In the genomic region with DNA sequence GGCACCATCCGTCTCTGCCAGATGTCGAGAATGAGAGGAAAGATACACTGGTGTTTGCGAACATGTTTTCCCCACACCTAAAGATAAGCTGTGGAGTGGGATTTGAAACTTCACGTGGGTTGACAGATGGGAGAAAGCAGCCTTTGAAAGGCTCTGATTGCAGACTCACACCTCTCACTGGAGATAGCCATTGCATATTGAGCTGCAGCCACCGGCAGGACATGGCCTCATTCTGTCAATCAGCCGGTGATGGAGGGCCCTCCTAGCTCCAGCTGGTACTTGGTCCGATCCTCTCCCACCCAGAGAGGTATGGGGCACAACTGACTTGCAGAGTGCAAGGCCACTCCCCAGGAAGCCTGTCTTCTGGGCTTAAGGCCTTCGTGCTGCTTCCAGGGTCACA, we compare ENCODE assay signal across 22 mouse cellular contexts.
A peak's percentile ranks its signal among the peaks of the same experiment; 100 is the strongest.
DNase-seq lines count a peak whose midpoint lies in the region; ATAC-seq lines count a peak whose summit lies in the region.
"Had no signal": no experiment of that assay in that cellular context is flagged by ENCODE, and none has a peak within 500 bp of the region (broad histone marks: within the 10 kb centered on the region; RNA-seq: fewer than 3 reads in every experiment).

No protein-coding gene starts in this region.

- 62% methylated on average over 8 of the region's 8 CpGs for WGBS in hindbrain, embryonic 12.5 days
- WGBS in hindbrain, embryonic 11.5 days = 61% methylated on average over 8 of the region's 8 CpGs
- WGBS in forebrain, embryonic 14.5 days = 63% methylated on average over 8 of the region's 8 CpGs
- 57% methylated on average over 8 of the region's 8 CpGs for WGBS in hindbrain, embryonic 16.5 days

- H3K9me3 ChIP-seq in hindbrain, embryonic 12.5 days (replicated peaks) = no peaks in the 10 kb centered on the region
- no peaks in the 10 kb centered on the region for H3K9me3 ChIP-seq in hindbrain, embryonic 11.5 days (ENCODE audit: control insufficient read depth, low read length)
- H3K9me3 ChIP-seq in forebrain, embryonic 14.5 days (replicated peaks; ENCODE audit: control insufficient read depth, low read length) = no peaks in the 10 kb centered on the region
- H3K9me3 ChIP-seq in hindbrain, embryonic 16.5 days (ENCODE audit: control insufficient read depth, low read length) = no peaks in the 10 kb centered on the region
- H3K9me3 ChIP-seq: heart, embryonic 13.5 days; limb, embryonic 10.5 days had no signal

- H3K4me2 ChIP-seq in hindbrain, embryonic 12.5 days (replicated peaks) = no peak overlapping the region
- H3K4me2 ChIP-seq in hindbrain, embryonic 11.5 days (replicated peaks; ENCODE audit: low read depth, low read length) = no peak overlapping the region
- H3K4me2 ChIP-seq in forebrain, embryonic 14.5 days (ENCODE audit: low read length) = no peak overlapping the region
- H3K4me2 ChIP-seq in hindbrain, embryonic 16.5 days (ENCODE audit: low read length) = no peak overlapping the region
- H3K4me2 ChIP-seq: heart, embryonic 13.5 days had no signal

- no peak overlapping the region for H3K4me3 ChIP-seq in hindbrain, embryonic 12.5 days
- H3K4me3 ChIP-seq in hindbrain, embryonic 11.5 days (ENCODE audit: low read depth, low read length) = no peak overlapping the region
- H3K4me3 ChIP-seq in forebrain, embryonic 14.5 days (ENCODE audit: low read depth, low read length) = no peak overlapping the region
- no peak overlapping the region for H3K4me3 ChIP-seq in hindbrain, embryonic 16.5 days (ENCODE audit: low read length)
- H3K4me3 ChIP-seq: gastrocnemius, adult 2 months; heart, embryonic 13.5 days; limb, embryonic 10.5 days had no signal

- peak overlapping the region; percentile 25; the same call in 1 of the 2 replicates for H3K27ac ChIP-seq in hindbrain, embryonic 12.5 days
- no peak overlapping the region for H3K27ac ChIP-seq in hindbrain, embryonic 11.5 days (ENCODE audit: low read depth, low read length)
- H3K27ac ChIP-seq in forebrain, embryonic 14.5 days (ENCODE audit: low read depth, low read length) = peak overlapping the region; percentile 65; the same call in 1 of the 2 replicates
- H3K27ac ChIP-seq in hindbrain, embryonic 16.5 days (ENCODE audit: low read depth, low read length) = 0 out of 2 replicates have a peak overlapping the region, but pooled peaks have one; percentile 17
- H3K27ac ChIP-seq: gastrocnemius, adult 2 months; heart, embryonic 13.5 days; limb, embryonic 10.5 days had no signal

- H3K9ac ChIP-seq in hindbrain, embryonic 12.5 days = no peak overlapping the region
- no peak overlapping the region for H3K9ac ChIP-seq in hindbrain, embryonic 11.5 days (ENCODE audit: low read depth, low read length)
- no peak overlapping the region for H3K9ac ChIP-seq in forebrain, embryonic 14.5 days (ENCODE audit: low read length)
- H3K9ac ChIP-seq in hindbrain, embryonic 16.5 days (ENCODE audit: low read depth, low read length) = no peak overlapping the region
- H3K9ac ChIP-seq: heart, embryonic 13.5 days; liver, postnatal 0 days had no signal

- no peaks in the 10 kb centered on the region for H3K36me3 ChIP-seq in hindbrain, embryonic 12.5 days
- no peaks in the 10 kb centered on the region for H3K36me3 ChIP-seq in hindbrain, embryonic 11.5 days (ENCODE audit: control insufficient read depth, insufficient read depth, low read length)
- H3K36me3 ChIP-seq in forebrain, embryonic 14.5 days (ENCODE audit: control insufficient read depth, insufficient read depth, low read length) = no peaks in the 10 kb centered on the region
- H3K36me3 ChIP-seq in hindbrain, embryonic 16.5 days (ENCODE audit: control insufficient read depth, insufficient read depth, low read length) = no peaks in the 10 kb centered on the region
- H3K36me3 ChIP-seq: heart, embryonic 13.5 days; limb, embryonic 10.5 days had no signal

- no peak for ATAC-seq in hindbrain, embryonic 12.5 days (ENCODE audit: low FRiP score)
- no peak for ATAC-seq in hindbrain, embryonic 11.5 days (ENCODE audit: low FRiP score)
- ATAC-seq in forebrain, embryonic 14.5 days = peak; percentile 38; the same call in 1 of the 2 replicates
- no peak for ATAC-seq in hindbrain, embryonic 16.5 days
- ATAC-seq: intestine, embryonic 16.5 days; liver, postnatal 0 days; midbrain, embryonic 16.5 days had no signal

- no peaks in the 10 kb centered on the region for H3K27me3 ChIP-seq in hindbrain, embryonic 12.5 days
- H3K27me3 ChIP-seq in hindbrain, embryonic 11.5 days (ENCODE audit: control insufficient read depth, insufficient read depth, low read length) = no peaks in the 10 kb centered on the region
- no peaks in the 10 kb centered on the region for H3K27me3 ChIP-seq in forebrain, embryonic 14.5 days (replicated peaks; ENCODE audit: control insufficient read depth, insufficient read depth, low read length)
- no peaks in the 10 kb centered on the region for H3K27me3 ChIP-seq in hindbrain, embryonic 16.5 days (replicated peaks; ENCODE audit: control insufficient read depth, insufficient read depth, low read length)
- H3K27me3 ChIP-seq: CH12.LX had no signal

- peak; percentile 49 to 50 for DNase-seq in cerebellum, postnatal 14 days
- no peak for DNase-seq in cerebellum, adult 18-20 months
- DNase-seq in hindbrain, embryonic 11.5 days (ENCODE audit: low spot score) = no peak
- DNase-seq in forebrain, embryonic 14.5 days (ENCODE audit: low spot score) = peak; percentile 41
- no peak for DNase-seq in adrenal gland, postnatal 25 days
- no peak for DNase-seq in left cerebral cortex, adult 18-20 months (ENCODE audit: low spot score in 2 of 2)
- DNase-seq: embryo, embryonic 11 days; gastrocnemius, adult 2 months; heart, postnatal 4 days; kidney, postnatal 36 days; layer of hippocampus, adult 9-11 months; liver, postnatal 0 days; lung, postnatal 10 days; right cerebral cortex, adult 18-20 months; thymus, postnatal 36 days had no signal

- peaks cover 10% of the 10 kb centered on the region; the same call in 1 of the 2 replicates for H3K4me1 ChIP-seq in hindbrain, embryonic 12.5 days
- no peaks in the 10 kb centered on the region for H3K4me1 ChIP-seq in hindbrain, embryonic 11.5 days (replicated peaks; ENCODE audit: control insufficient read depth, insufficient read depth, low read length)
- peaks cover 3% of the 10 kb centered on the region; the same call in 1 of the 2 replicates for H3K4me1 ChIP-seq in forebrain, embryonic 14.5 days (ENCODE audit: control insufficient read depth, insufficient read depth, low read length)
- H3K4me1 ChIP-seq in hindbrain, embryonic 16.5 days (ENCODE audit: control insufficient read depth, insufficient read depth, low read depth, low read length) = peaks cover 4% of the 10 kb centered on the region; the same call in 1 of the 2 replicates

Comparison
In these comparisons a context has a peak if more than half of its experiments do, and no peak if none do; other contexts are left out.
1. DNase-seq: peak in cerebellum, postnatal 14 days (2 of 2) and forebrain, embryonic 14.5 days (single experiment); none in cerebellum, adult 18-20 months (0 of 2), hindbrain, embryonic 11.5 days (single experiment), adrenal gland, postnatal 25 days (single experiment) and left cerebral cortex, adult 18-20 months (0 of 2).